Mouse (Mus musculus) lung, postnatal 0 days (tissue): ENCODE results near the gene Olfr809. TPM values are rescaled to one million over a fixed set of nuclear protein-coding genes. Genes with fewer than 3 reads are reported as not detected.

Experiments
- ATAC-seq: fragments of 200-750 bp; cut with Nextera tagmentation; 2 replicates; pipeline ENCODE4 v1.8.0; 2017; ENCODE audit warnings: moderate library complexity
- DNase-seq: peaks from one replicate; pipeline ENCODE4 v3.0.0-alpha.2; 2016; ENCODE audit warnings: low spot score
- H3K27ac ChIP-seq: fragments of 300-500 bp; sonication (generic); 2 replicates; pipeline ENCODE4 v1.5.1; 2014; ENCODE audit warnings: antibody characterized with exemption, mild to moderate bottlenecking, low read length, mixed read lengths
- H3K27me3 ChIP-seq: fragments of 300-500 bp; sonication (generic); replicated peaks from 2 replicates; pipeline ENCODE4 v1.6.1; 2014; ENCODE audit warnings: low read length, mixed read lengths; ENCODE audit not compliant: insufficient read depth
- H3K36me3 ChIP-seq: fragments of 300-500 bp; sonication (generic); 2 replicates; pipeline ENCODE4 v1.6.1; 2014; ENCODE audit warnings: low read length, mixed read lengths; ENCODE audit not compliant: insufficient read depth
- H3K4me1 ChIP-seq: fragments of 300-500 bp; sonication (generic); 2 replicates; pipeline ENCODE4 v1.6.1; 2014; ENCODE audit warnings: antibody characterized with exemption, low read depth, low read length, mixed read lengths; ENCODE audit not compliant: insufficient read depth
- H3K4me2 ChIP-seq: fragments of 300-500 bp; sonication (generic); replicated peaks from 2 replicates; pipeline ENCODE4 v1.6.1; 2014; ENCODE audit warnings: low read depth, mild to moderate bottlenecking, low read length, moderate library complexity, mixed read lengths
- H3K4me3 ChIP-seq: fragments of 300-500 bp; sonication (generic); 2 replicates; pipeline ENCODE4 v1.5.1; 2014; ENCODE audit warnings: low read depth, low read length
- H3K9ac ChIP-seq: fragments of 300-500 bp; sonication (generic); replicated peaks from 2 replicates; pipeline ENCODE4 v1.6.1; 2014; ENCODE audit warnings: low read depth, mild to moderate bottlenecking
- H3K9me3 ChIP-seq: fragments of 300-500 bp; sonication (generic); 2 replicates; pipeline ENCODE4 v1.6.1; 2016; ENCODE audit warnings: low read length, mixed read lengths
- CTCF ChIP-seq: IDR thresholded peaks from 2 replicates; pipeline ENCODE4 v1.5.1; 2016; ENCODE audit warnings: antibody characterized with exemption, mild to moderate bottlenecking
- EP300 ChIP-seq: IDR thresholded peaks from 2 replicates; pipeline ENCODE4 v1.6.1; 2016; ENCODE audit warnings: antibody characterized with exemption, mild to moderate bottlenecking, control low read depth
- WGBS: fragments of 180-500 bp; shearing (Covaris S2); extraction: QIAGEN DNeasy Blood & Tissue Kit; methylation state at CpG from one replicate; pipeline ENCODE4 v1.1.7; 2014; 5-methylcytosine and 5-hydroxymethylcytosine counted together
- microRNA-seq: library from miRNA; unstranded; fragments of <30 nt; microRNA quantifications from one replicate; pipeline ENCODE4, GENCODE M21; 2016
- polyA plus RNA-seq: library from polyadenylated mRNA; unstranded; fragments of >200 nt; fragmentation: Nextera tagmentation; extraction: Ambion mirVana; gene quantifications from 2 replicates; pipeline ENCODE4 v1.2.1, GENCODE M21; 2015

The Olfr809 gene
- polyA plus RNA-seq, 1 experiment from 2014 or later: not detected

DNA sequence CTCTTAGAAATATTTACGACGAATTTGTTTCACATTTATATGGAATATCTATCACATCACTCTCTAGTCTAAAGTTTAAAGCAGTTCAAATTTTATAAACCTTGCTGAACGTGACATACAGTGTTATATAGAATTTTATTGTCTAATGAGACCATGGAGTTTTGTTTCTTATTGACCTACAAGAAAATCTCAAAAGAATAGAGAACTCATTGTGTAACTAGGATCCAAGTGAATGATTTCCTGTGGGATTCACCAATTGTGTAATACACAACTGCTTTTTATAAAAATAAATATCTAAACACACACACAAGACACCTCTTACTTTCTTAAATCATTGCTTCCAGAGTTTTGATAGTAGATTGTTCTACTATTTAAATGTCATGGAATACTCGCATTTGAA is 29.9 kb downstream of the Olfr809 start, which contains the start of gene Olfr811:
Gene Olfr811, minus strand, starts transcription at position 101 of the 400 bp plus-strand sequence.
- ATAC-seq: no peak
- TF ChIP-seq CTCF (no peak), EP300 (no peak)
- H3K4me2 ChIP-seq: no peak within 1 kb of the TSS

More for the DNA sequence above, 29.9 kb downstream of the Olfr809 start, which contains the start of gene Olfr811:
- Histone ChIP-seq H3K4me3 (no peak within 1 kb of the TSS), H3K4me1 (no peaks in the 10 kb centered on the region), H3K27ac (no peak within 1 kb of the TSS), H3K27me3 (no peaks in the 10 kb centered on the region), H3K9me3 (no peaks in the 10 kb centered on the region), H3K36me3 (no peaks in the 10 kb centered on the region), H3K9ac (no peak within 1 kb of the TSS)
- 81% methylated on average over 4 of the region's 4 CpGs for WGBS
- DNase-seq: no peak

Small RNAs within 50 kb of the gene (microRNA-seq; reads per million reads assigned to microRNA genes)
- gene Gm24485: not detected

Other genes with a start within 250 kb of the Olfr809 start
- not detected in 2 replicates for gene Olfr792, start 235.5 kb upstream of the Olfr809 start, polyA plus RNA-seq
- gene Olfr794, start 207.0 kb upstream of the Olfr809 start, polyA plus RNA-seq: not detected in 2 replicates
- gene Olfr796, start 162.1 kb upstream of the Olfr809 start, polyA plus RNA-seq: not detected in 2 replicates
- gene Olfr798, start 146.7 kb upstream of the Olfr809 start, polyA plus RNA-seq: not detected in 2 replicates
- not detected in 2 replicates for gene Olfr799, start 137.2 kb upstream of the Olfr809 start, polyA plus RNA-seq
- not detected in 2 replicates for gene Olfr800, start 116.9 kb upstream of the Olfr809 start, polyA plus RNA-seq
- not detected in 2 replicates for gene Olfr801, start 100.8 kb upstream of the Olfr809 start, polyA plus RNA-seq
- gene Olfr802, start 86.5 kb upstream of the Olfr809 start, polyA plus RNA-seq: not detected in 2 replicates
- gene Olfr803, start 80.4 kb upstream of the Olfr809 start, polyA plus RNA-seq: not detected in 2 replicates
- gene Olfr804, start 71.4 kb upstream of the Olfr809 start, polyA plus RNA-seq: not detected in 2 replicates
- not detected in 2 replicates for gene Olfr805, start 45.3 kb upstream of the Olfr809 start, polyA plus RNA-seq
- gene Olfr806, start 32.7 kb upstream of the Olfr809 start, polyA plus RNA-seq: not detected in 2 replicates
- not detected in 2 replicates for gene Olfr807, start 16.8 kb upstream of the Olfr809 start, polyA plus RNA-seq
- not detected in 2 replicates for gene Olfr808, start 9.2 kb upstream of the Olfr809 start, polyA plus RNA-seq
- not detected in 2 replicates for gene Olfr810, start 20.3 kb downstream of the Olfr809 start, polyA plus RNA-seq
- not detected in 2 replicates for gene Olfr811, start 29.8 kb downstream of the Olfr809 start, polyA plus RNA-seq
- not detected in 2 replicates for gene Olfr812, start 71.5 kb downstream of the Olfr809 start, polyA plus RNA-seq
- not detected in 2 replicates for gene Olfr813, start 80.7 kb downstream of the Olfr809 start, polyA plus RNA-seq
- not detected in 2 replicates for gene Olfr814, start 105.2 kb downstream of the Olfr809 start, polyA plus RNA-seq
- gene Olfr815, start 131.2 kb downstream of the Olfr809 start, polyA plus RNA-seq: not detected in 2 replicates
- gene Olfr816, start 141.0 kb downstream of the Olfr809 start, polyA plus RNA-seq: not detected in 2 replicates
- gene Olfr818, start 174.5 kb downstream of the Olfr809 start, polyA plus RNA-seq: not detected in 2 replicates
- gene Olfr819, start 192.6 kb downstream of the Olfr809 start, polyA plus RNA-seq: not detected in 2 replicates
- gene Olfr247, start 201.5 kb downstream of the Olfr809 start, polyA plus RNA-seq: not detected in 2 replicates
- not detected in 2 replicates for gene Gm10310, start 210.4 kb downstream of the Olfr809 start, polyA plus RNA-seq
- not detected in 2 replicates for gene Olfr820, start 238.0 kb downstream of the Olfr809 start, polyA plus RNA-seq